Mouse (Mus musculus) layer of hippocampus, postnatal 25 days (tissue): Measurements from ENCODE around the gene Dhdh. TPM values are rescaled to one million over a fixed set of nuclear protein-coding genes. Genes with fewer than 3 reads are reported as not detected.
"Not testable (repeated sequence)": the region's sequence is repeated elsewhere in the genome, so short reads cannot be mapped to it uniquely, and the experiment has no call there.

Source experiments
- DNase-seq, 2 experiments: peaks; one replicate each; pipeline ENCODE4 v3.0.0; 2022; ENCODE audit warnings: mixed read lengths in 2 of 2, low spot score in 1 of 2; ENCODE audit errors: extremely low spot score in 1 of 2
- total RNA-seq, 2 experiments: library from RNA; stranded (reverse); gene quantifications; 2 replicates each; pipeline ENCODE4 v1.2.3; 2021

Gene Dhdh
- total RNA-seq, 2 experiments from 2014 or later = 3.1 to 5.7 TPM

- no peak for DNase-seq
Observed at GRCm38 (mm10) chr7:45514411-45514810, 25.8 kb upstream of the Dhdh start.

- peak; percentile 70 to 83 for DNase-seq
Observed at GRCm38 (mm10) chr7:45509912-45510787, 21.5 kb upstream of the Dhdh start, which contains the start of gene Nucb1. Gene Nucb1, minus strand, starts transcription at chr7:45510406.

- no peak for DNase-seq
Observed at GRCm38 (mm10) chr7:45509181-45509882, 20.7 kb upstream of the Dhdh start.

GRCm38 (mm10) chr7:45508561-45508960 lies 20.0 kb upstream of the Dhdh start:
- DNase-seq = no peak

- DNase-seq = no peak
Observed at GRCm38 (mm10) chr7:45507583-45507982, 19.0 kb upstream of the Dhdh start.

GRCm38 (mm10) chr7:45498427-45498826 lies 9.8 kb upstream of the Dhdh start:
- no peak for DNase-seq

GRCm38 (mm10) chr7:45494548-45494947 lies 5.9 kb upstream of the Dhdh start:
- no peak for DNase-seq

- DNase-seq = no peak
Observed at GRCm38 (mm10) chr7:45492951-45493350, 4.3 kb upstream of the Dhdh start.

GRCm38 (mm10) chr7:45492225-45492844 lies 3.7 kb upstream of the Dhdh start:
- no peak for DNase-seq

- no peak for DNase-seq
Observed at GRCm38 (mm10) chr7:45491264-45491663, 2.7 kb upstream of the Dhdh start.

- DNase-seq = no peak
Observed at GRCm38 (mm10) chr7:45490822-45491221, 2.2 kb upstream of the Dhdh start.

GRCm38 (mm10) chr7:45489578-45489977 lies 973 bp upstream of the Dhdh start:
- no peak for DNase-seq

- DNase-seq = no peak
Observed at GRCm38 (mm10) chr7:45487861-45488292, 728 bp downstream of the Dhdh start.

GRCm38 (mm10) chr7:45486761-45487415 lies 1.7 kb downstream of the Dhdh start, which contains the start of gene Gm45808:
Gene Gm45808, minus strand, starts transcription at chr7:45486811.
- DNase-seq = no peak

GRCm38 (mm10) chr7:45486158-45486557 lies 2.4 kb downstream of the Dhdh start:
- DNase-seq = no peak

GRCm38 (mm10) chr7:45484985-45485384 lies 3.6 kb downstream of the Dhdh start:
- not testable (repeated sequence) for DNase-seq

- DNase-seq = no peak
Observed at GRCm38 (mm10) chr7:45482166-45482565, 6.4 kb downstream of the Dhdh start.

- DNase-seq = peak in 1 of 2 experiments; percentile 53
Observed at GRCm38 (mm10) chr7:45481374-45481927, 7.2 kb downstream of the Dhdh start, which contains the start of gene Tulp2. Gene Tulp2, plus strand, starts transcription at chr7:45481877.

GRCm38 (mm10) chr7:45480310-45480709 lies 8.3 kb downstream of the Dhdh start:
- DNase-seq = not testable (repeated sequence)

- no peak for DNase-seq
Observed at GRCm38 (mm10) chr7:45478774-45479173, 9.8 kb downstream of the Dhdh start.
